Mouse (Mus musculus): ENCODE data around the gene Platr17. TPM values are rescaled to one million over a fixed set of nuclear protein-coding genes. Genes with fewer than 3 reads are reported as not detected.
A peak's percentile ranks its signal among the peaks of the same experiment; 100 is the strongest.

Platr17 gene
- polyA plus RNA-seq, 1 experiment: 0.47 TPM

DNA sequence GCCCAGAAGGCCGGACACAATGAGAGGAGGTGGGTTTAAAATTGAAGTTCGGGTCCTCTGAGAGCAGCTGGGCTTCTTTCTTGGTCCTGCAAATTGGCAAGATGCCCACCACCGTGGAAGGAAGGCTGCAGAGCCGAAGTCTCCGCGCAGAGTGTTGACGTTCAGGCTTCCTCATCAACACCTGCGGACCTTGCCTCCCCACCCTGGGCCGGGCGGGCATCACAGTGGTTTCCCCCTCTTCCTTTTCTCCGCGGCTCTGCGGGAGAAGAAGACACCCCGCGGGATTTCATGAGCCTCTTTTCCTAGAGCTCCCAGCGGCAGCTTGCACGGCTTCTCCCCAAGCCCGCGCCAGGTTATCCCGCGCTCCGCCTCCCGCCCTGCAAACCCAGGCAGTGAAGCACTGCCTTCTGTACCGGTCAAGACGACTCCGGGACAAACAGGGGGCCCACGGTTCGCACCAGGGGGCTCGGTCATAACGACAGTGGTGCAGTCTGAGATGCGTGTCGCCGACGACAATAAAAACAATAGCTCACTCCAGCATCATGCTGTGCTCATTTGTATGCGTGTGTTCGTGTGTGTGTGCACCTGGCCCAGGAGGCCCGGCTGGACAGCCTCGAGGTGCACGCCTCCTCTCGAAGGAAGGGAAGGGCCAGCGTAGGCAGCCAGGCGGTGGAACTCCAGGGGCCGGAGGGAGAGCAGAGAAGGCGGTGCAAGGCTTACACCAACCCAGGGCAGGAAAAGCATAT lies 3.6 kb downstream of the Platr17 start:
- peaks cover 3% of the 10 kb centered on the region; the same call in 1 of the 2 replicates for H3K4me1 ChIP-seq (ENCODE audit: control insufficient read depth, insufficient read depth, insufficient read length)
- H3K4me3 ChIP-seq (ENCODE audit: extremely low read depth, insufficient read depth, insufficient read length): peak overlapping the region; percentile 69
- peak overlapping the region; percentile 79 for H3K27ac ChIP-seq (ENCODE audit: insufficient read depth, low read length)
- no peak for TF ChIP-seq POLR2A (IDR thresholded peaks at IDR 0.05; ENCODE audit: low read depth, low read length)
- H3K36me3 ChIP-seq (ENCODE audit: control insufficient read depth, insufficient read depth, low read length): peaks cover 21% of the 10 kb centered on the region
- no peaks in the 10 kb centered on the region for H3K27me3 ChIP-seq (ENCODE audit: control insufficient read depth, insufficient read depth, low read length)
- peak in 1 of 2 experiments; percentile 47 for DNase-seq (ENCODE audit: low read depth in 1 of 2, low spot score in 2 of 2)
- 1% methylated on average over 44 of the region's 44 CpGs for WGBS

DNA sequence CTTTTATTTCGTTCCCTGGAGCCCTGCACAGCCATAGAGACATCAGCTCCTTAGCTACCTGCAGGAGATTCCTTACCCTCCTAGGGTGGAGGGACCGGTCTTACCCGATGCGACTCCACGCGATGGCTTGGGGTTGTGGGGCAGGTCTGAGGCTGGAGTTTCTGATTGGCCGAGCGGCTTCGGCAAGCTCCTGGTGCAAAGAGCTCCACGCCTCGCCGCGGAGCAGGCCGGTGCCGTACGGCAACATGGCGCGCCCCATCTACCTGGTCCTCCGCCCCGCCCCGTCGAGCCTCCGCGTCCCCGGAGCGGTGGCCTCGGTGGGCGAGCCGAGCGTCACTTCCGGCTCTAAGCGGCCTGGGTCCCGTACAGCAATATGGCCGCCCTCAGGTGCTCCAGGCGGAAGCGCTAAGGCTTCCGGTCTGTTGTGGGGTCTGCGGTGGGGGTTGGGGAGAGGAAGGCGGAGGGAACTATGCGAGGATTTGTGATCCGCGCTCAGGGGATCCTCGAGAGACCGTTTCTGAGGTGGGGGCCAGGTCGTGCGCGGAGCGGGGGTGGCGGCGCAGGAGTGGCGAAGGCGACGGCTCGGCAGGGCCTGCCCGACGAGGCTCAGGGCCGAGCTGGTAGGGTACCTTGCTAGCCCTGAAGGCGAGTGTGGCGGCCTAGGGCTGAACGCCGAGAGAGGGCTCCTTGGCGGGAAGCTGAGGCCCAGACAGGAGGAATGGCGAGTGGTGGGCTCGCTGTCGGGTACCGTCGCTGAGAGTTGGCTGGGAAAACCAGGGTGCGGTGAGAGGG lies 4.3 kb downstream of the Platr17 start, which contains the start of gene Daxx:
Daxx (plus strand) TSS at position 338 of the 792 bp plus-strand sequence.
- H3K4me1 ChIP-seq (ENCODE audit: control insufficient read depth, insufficient read depth, insufficient read length): no peaks in the 10 kb centered on the region; the same call in 1 of the 2 replicates
- H3K27ac ChIP-seq (ENCODE audit: insufficient read depth, low read length): peak within 1 kb of the TSS; percentile 92
- WGBS: under 1% methylated on average over 68 of the region's 68 CpGs
- TF ChIP-seq POLR2A (IDR thresholded peaks at IDR 0.05; ENCODE audit: low read depth, low read length): peak; percentile 58
- no peak for TF ChIP-seq CTCF (IDR thresholded peaks at IDR 0.05; ENCODE audit: extremely low read depth, insufficient read depth, insufficient read length, insufficient replicate concordance)
- H3K4me3 ChIP-seq (ENCODE audit: extremely low read depth, insufficient read depth, insufficient read length): peak within 1 kb of the TSS; percentile 76
- H3K36me3 ChIP-seq (ENCODE audit: control insufficient read depth, insufficient read depth, low read length): peaks cover 27% of the 10 kb centered on the region
- DNase-seq (ENCODE audit: low read depth in 1 of 2, low spot score in 2 of 2): peak; percentile 95 to 99
- no peaks in the 10 kb centered on the region for H3K27me3 ChIP-seq (ENCODE audit: control insufficient read depth, insufficient read depth, low read length)

DNA sequence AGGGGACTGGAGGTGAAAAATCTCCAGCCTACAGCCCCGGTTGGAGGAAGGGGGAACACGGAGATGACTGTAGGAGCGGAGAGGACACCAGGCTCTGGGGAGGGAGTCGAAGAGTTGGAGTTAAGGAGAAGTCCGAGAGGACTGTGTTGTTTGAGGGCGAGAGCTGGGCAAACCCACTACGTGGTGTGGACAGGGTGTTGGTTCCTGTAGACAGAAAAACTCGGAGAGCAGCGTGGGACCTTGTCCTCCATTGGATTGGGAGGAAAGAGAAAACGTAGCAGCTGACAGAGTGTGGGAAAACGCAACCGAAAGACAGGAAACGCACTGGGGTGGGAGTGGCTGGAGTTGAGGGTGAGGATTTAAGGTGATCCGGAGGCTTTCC lies 4.9 kb downstream of the Platr17 start:
- Histone ChIP-seq H3K4me1 (ENCODE audit: control insufficient read depth, insufficient read depth, insufficient read length) (no peaks in the 10 kb centered on the region; the same call in 1 of the 2 replicates), H3K36me3 (ENCODE audit: control insufficient read depth, insufficient read depth, low read length) (peaks cover 27% of the 10 kb centered on the region), H3K4me3 (ENCODE audit: extremely low read depth, insufficient read depth, insufficient read length) (peak overlapping the region; percentile 76), H3K27ac (ENCODE audit: insufficient read depth, low read length) (peak overlapping the region; percentile 92), H3K27me3 (ENCODE audit: control insufficient read depth, insufficient read depth, low read length) (no peaks in the 10 kb centered on the region)
- no peak for DNase-seq (ENCODE audit: low read depth in 1 of 2, low spot score in 2 of 2)
- under 1% methylated on average over 14 of the region's 14 CpGs for WGBS
- TF ChIP-seq CTCF (IDR thresholded peaks at IDR 0.05; ENCODE audit: extremely low read depth, insufficient read depth, insufficient read length, insufficient replicate concordance) (no peak), POLR2A (IDR thresholded peaks at IDR 0.05; ENCODE audit: low read depth, low read length) (no peak)

DNA sequence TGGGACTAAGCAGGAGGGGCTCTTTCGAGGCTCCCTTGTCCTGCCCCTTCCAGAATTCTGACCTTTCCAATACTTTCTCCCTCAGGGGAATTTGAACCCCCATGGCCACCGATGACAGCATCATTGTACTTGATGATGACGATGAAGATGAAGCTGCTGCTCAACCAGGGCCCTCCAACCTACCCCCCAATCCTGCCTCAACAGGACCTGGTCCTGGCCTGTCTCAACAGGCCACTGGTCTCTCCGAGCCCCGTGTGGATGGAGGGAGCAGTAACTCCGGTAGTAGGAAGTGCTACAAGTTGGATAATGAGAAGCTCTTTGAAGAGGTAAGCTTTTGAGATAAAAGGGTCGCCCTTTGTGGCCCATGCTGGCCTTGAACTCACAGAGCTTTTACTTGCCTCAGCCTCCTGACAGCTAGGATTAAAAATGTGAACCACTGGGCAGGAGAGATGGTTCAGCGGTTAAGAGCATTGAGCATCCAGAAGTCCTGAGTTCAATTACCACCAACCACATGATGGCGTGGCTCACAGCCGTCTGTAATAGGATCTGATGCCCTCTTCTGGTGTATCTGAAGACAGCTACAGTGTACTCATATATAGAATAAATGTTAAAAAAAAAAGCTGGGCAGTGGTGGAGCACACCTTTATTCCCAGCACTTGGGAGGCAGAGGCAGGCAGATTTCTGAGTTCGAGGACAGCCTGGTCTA lies 5.6 kb downstream of the Platr17 start:
- Histone ChIP-seq H3K4me3 (ENCODE audit: extremely low read depth, insufficient read depth, insufficient read length) (peak overlapping the region; percentile 76), H3K27ac (ENCODE audit: insufficient read depth, low read length) (peak overlapping the region; percentile 92), H3K4me1 (ENCODE audit: control insufficient read depth, insufficient read depth, insufficient read length) (peaks cover 2% of the 10 kb centered on the region; the same call in 1 of the 2 replicates), H3K27me3 (ENCODE audit: control insufficient read depth, insufficient read depth, low read length) (no peaks in the 10 kb centered on the region), H3K36me3 (ENCODE audit: control insufficient read depth, insufficient read depth, low read length) (peaks cover 28% of the 10 kb centered on the region)
- DNase-seq (ENCODE audit: low read depth in 1 of 2, low spot score in 2 of 2): no peak
- WGBS: 41% methylated on average over 11 of the region's 11 CpGs
- TF ChIP-seq CTCF (IDR thresholded peaks at IDR 0.05; ENCODE audit: extremely low read depth, insufficient read depth, insufficient read length, insufficient replicate concordance) (no peak), POLR2A (IDR thresholded peaks at IDR 0.05; ENCODE audit: low read depth, low read length) (no peak)

DNA sequence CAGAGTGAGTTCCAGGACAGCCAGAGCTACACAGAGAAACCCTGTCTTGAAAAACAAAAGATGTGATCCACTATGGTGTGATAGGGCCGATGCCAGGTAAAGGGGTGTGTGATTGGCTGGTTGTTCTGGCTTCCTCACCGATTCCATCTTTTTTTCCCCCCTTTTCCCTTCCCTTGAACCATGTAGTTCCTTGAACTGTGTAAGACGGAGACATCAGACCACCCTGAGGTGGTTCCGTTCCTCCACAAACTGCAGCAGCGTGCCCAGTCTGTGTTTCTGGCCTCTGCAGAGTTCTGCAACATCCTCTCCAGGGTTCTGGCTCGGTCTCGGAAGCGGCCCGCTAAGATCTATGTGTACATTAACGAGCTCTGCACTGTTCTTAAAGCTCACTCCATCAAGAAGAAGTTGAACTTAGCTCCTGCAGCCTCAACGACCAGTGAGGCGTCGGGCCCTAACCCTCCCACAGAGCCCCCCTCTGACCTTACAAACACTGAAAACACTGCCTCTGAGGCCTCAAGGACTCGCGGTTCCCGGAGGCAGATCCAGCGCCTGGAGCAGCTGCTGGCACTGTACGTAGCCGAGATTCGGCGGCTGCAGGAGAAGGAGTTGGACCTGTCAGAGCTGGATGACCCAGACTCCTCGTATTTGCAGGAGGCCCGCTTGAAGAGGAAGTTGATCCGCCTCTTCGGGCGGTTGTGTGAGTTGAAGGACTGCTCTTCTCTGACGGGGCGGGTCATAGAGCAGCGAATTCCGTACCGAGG lies 6.3 kb downstream of the Platr17 start:
- TF ChIP-seq POLR2A (IDR thresholded peaks at IDR 0.05; ENCODE audit: low read depth, low read length) (no peak), CTCF (IDR thresholded peaks at IDR 0.05; ENCODE audit: extremely low read depth, insufficient read depth, insufficient read length, insufficient replicate concordance) (no peak)
- Histone ChIP-seq H3K27ac (ENCODE audit: insufficient read depth, low read length) (no peak overlapping the region), H3K4me3 (ENCODE audit: extremely low read depth, insufficient read depth, insufficient read length) (no peak overlapping the region), H3K36me3 (ENCODE audit: control insufficient read depth, insufficient read depth, low read length) (peaks cover 28% of the 10 kb centered on the region), H3K27me3 (ENCODE audit: control insufficient read depth, insufficient read depth, low read length) (no peaks in the 10 kb centered on the region), H3K4me1 (ENCODE audit: control insufficient read depth, insufficient read depth, insufficient read length) (peaks cover 2% of the 10 kb centered on the region; the same call in 1 of the 2 replicates)
- no peak for DNase-seq (ENCODE audit: low read depth in 1 of 2, low spot score in 2 of 2)
- 95% methylated on average over 31 of the region's 31 CpGs for WGBS

DNA sequence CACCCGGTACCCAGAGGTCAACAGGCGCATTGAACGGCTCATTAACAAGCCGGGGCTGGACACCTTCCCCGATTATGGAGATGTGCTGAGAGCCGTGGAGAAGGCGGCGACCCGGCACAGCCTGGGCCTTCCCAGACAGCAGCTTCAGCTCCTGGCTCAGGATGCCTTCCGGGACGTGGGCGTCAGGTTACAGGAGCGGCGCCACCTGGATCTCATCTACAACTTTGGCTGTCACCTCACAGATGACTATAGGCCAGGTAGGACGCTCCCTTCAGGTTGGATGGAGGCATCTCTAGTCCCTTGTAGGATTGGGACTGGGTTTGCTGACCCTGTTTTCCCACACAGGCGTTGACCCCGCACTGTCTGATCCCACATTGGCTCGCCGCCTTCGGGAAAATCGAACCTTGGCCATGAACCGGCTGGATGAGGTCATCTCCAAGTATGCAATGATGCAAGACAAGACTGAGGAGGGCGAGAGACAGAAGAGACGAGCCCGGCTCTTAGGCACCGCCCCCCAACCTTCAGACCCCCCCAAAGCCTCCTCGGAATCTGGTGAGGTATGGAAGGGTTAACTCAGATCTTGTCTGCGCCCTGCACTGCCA lies 7.0 kb downstream of the Platr17 start:
- H3K4me3 ChIP-seq (ENCODE audit: extremely low read depth, insufficient read depth, insufficient read length): no peak overlapping the region
- 93% methylated on average over 28 of the region's 28 CpGs for WGBS
- no peak for DNase-seq (ENCODE audit: low read depth in 1 of 2, low spot score in 2 of 2)
- H3K27ac ChIP-seq (ENCODE audit: insufficient read depth, low read length): no peak overlapping the region
- H3K4me1 ChIP-seq (ENCODE audit: control insufficient read depth, insufficient read depth, insufficient read length): peaks cover 5% of the 10 kb centered on the region; the same call in 1 of the 2 replicates
- H3K36me3 ChIP-seq (ENCODE audit: control insufficient read depth, insufficient read depth, low read length): peaks cover 28% of the 10 kb centered on the region
- H3K27me3 ChIP-seq (ENCODE audit: control insufficient read depth, insufficient read depth, low read length): no peaks in the 10 kb centered on the region
- TF ChIP-seq CTCF (IDR thresholded peaks at IDR 0.05; ENCODE audit: extremely low read depth, insufficient read depth, insufficient read length, insufficient replicate concordance): no peak
- no peak for TF ChIP-seq POLR2A (IDR thresholded peaks at IDR 0.05; ENCODE audit: low read depth, low read length)
